Mouse (Mus musculus): ENCODE results near the gene Tbc1d12. TPM values are rescaled to one million over a fixed set of nuclear protein-coding genes. Genes with fewer than 3 reads are reported as not detected.

Gene Tbc1d12
- polyA plus RNA-seq, 1 experiment, result 0.46 TPM

DNA sequence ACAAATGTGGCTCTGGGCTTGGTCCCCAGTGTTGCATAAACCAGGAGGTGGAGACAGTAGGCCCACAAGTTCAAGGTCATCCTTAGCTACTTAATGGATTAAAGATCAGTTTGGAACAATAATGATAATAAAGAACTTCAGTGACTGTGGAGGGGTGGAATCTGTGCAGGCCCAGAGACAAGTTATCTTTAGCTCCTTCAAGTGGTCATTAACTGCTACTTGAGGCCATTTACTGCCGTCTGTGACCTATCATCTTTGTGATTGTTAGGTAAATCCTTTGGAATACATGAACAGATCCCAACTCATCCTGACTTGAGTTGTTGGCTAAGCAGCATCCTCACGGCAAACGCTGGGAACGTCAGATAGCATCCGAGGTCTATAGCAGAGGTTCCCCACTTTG, 66.1 kb downstream of the Tbc1d12 start:
- H3K9me3 ChIP-seq, result no peaks in the 10 kb centered on the region
- H3K4me3 ChIP-seq (replicated peaks), result no peak overlapping the region
- H3K27me3 ChIP-seq (replicated peaks), result no peaks in the 10 kb centered on the region
- TF ChIP-seq FLI1 (IDR thresholded peaks at IDR 0.05; ENCODE audit: low read length) (no peak), GATA1 (IDR thresholded peaks at IDR 0.05; ENCODE audit: borderline replicate concordance, low read length) (no peak)
- H3K36me3 ChIP-seq (replicated peaks; ENCODE audit: low read length), result no peaks in the 10 kb centered on the region
- H3K4me1 ChIP-seq, result no peaks in the 10 kb centered on the region

DNA sequence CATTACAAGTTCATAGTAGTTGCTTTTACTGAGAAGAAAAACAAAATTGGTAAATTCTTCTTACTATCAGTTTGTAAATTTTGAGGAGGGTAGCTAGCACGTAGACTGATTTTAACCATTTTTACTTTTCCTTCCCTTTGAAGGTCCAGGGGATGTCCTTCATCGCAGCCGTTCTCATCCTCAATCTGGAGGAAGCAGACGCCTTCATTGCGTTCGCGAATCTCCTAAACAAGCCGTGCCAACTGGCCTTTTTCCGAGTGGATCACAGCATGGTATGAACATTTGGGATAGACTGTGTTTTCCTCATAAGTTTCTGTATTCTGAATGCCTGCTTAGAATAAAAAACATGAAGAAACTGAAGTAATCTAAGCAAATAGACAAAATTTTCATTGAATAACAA, 77.4 kb downstream of the Tbc1d12 start:
- H3K36me3 ChIP-seq (replicated peaks; ENCODE audit: low read length), result peaks cover 3% of the 10 kb centered on the region
- no peak for TF ChIP-seq FLI1 (IDR thresholded peaks at IDR 0.05; ENCODE audit: low read length)
- no peak for TF ChIP-seq GATA1 (IDR thresholded peaks at IDR 0.05; ENCODE audit: borderline replicate concordance, low read length)
- peaks cover 17% of the 10 kb centered on the region for H3K4me1 ChIP-seq
- H3K4me3 ChIP-seq (replicated peaks), result no peak overlapping the region
- no peaks in the 10 kb centered on the region for H3K9me3 ChIP-seq
- no peaks in the 10 kb centered on the region for H3K27me3 ChIP-seq (replicated peaks)

GRCm38 (mm10) chr19:38914926-38915325, 78.5 kb downstream of the Tbc1d12 start:
- no peaks in the 10 kb centered on the region for H3K27me3 ChIP-seq (replicated peaks)
- H3K4me3 ChIP-seq (replicated peaks), result no peak overlapping the region
- H3K36me3 ChIP-seq (replicated peaks; ENCODE audit: low read length), result peaks cover 3% of the 10 kb centered on the region
- TF ChIP-seq GATA1 (IDR thresholded peaks at IDR 0.05; ENCODE audit: borderline replicate concordance, low read length) (no peak), FLI1 (IDR thresholded peaks at IDR 0.05; ENCODE audit: low read length) (no peak)
- peaks cover 7% of the 10 kb centered on the region for H3K4me1 ChIP-seq
- H3K9me3 ChIP-seq, result no peaks in the 10 kb centered on the region

- no peaks in the 10 kb centered on the region for H3K27me3 ChIP-seq (replicated peaks)
- H3K9me3 ChIP-seq, result no peaks in the 10 kb centered on the region
- no peak overlapping the region for H3K4me3 ChIP-seq (replicated peaks)
- H3K4me1 ChIP-seq, result peaks cover under 1% of the 10 kb centered on the region; the same call in 1 of the 2 replicates
- no peak for TF ChIP-seq GATA1 (IDR thresholded peaks at IDR 0.05; ENCODE audit: borderline replicate concordance, low read length)
- TF ChIP-seq FLI1 (IDR thresholded peaks at IDR 0.05; ENCODE audit: low read length), result no peak
- H3K36me3 ChIP-seq (replicated peaks; ENCODE audit: low read length), result peaks cover 3% of the 10 kb centered on the region
Measured at GRCm38 (mm10) chr19:38915677-38916076, 79.3 kb downstream of the Tbc1d12 start.

DNA sequence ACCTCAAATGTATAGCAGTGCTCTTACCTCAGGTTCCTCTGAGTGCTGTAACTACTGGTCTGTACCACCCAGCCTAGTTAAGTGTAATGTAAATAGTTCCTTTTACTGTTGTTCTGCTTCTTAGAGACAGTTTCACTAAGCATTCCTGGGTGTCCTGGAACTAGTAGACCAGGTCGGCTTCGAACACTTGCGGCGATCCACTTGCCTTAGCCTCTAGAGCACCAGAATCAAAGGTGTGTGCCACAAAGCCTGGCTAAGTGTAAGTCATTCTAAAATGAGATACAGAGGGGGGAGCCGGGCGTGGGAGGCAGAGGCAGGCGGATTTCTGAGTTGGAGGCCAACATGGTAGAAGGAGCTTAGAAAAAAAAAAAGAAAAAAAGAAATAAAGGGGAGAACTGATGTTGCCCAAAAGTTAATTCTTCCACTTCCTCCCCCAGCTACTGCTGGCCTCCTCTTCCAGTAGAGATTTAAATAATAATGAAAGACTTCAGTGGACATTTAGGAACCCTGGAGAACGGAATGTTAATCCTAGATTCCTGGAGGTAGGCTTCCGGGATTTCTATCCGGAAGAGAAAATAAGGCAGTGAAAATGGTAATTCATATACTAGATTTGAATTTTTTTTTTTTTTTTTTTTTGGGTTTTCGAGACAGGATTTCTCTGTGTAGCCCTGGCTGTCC, 92.2 kb downstream of the Tbc1d12 start:
- no peaks in the 10 kb centered on the region for H3K9me3 ChIP-seq
- H3K27me3 ChIP-seq (replicated peaks), result peaks cover 1% of the 10 kb centered on the region
- no peak for TF ChIP-seq FLI1 (IDR thresholded peaks at IDR 0.05; ENCODE audit: low read length)
- TF ChIP-seq GATA1 (IDR thresholded peaks at IDR 0.05; ENCODE audit: borderline replicate concordance, low read length), result no peak
- H3K4me3 ChIP-seq (replicated peaks), result no peak overlapping the region
- H3K36me3 ChIP-seq (replicated peaks; ENCODE audit: low read length), result peaks cover 5% of the 10 kb centered on the region
- peaks cover 21% of the 10 kb centered on the region for H3K4me1 ChIP-seq

DNA sequence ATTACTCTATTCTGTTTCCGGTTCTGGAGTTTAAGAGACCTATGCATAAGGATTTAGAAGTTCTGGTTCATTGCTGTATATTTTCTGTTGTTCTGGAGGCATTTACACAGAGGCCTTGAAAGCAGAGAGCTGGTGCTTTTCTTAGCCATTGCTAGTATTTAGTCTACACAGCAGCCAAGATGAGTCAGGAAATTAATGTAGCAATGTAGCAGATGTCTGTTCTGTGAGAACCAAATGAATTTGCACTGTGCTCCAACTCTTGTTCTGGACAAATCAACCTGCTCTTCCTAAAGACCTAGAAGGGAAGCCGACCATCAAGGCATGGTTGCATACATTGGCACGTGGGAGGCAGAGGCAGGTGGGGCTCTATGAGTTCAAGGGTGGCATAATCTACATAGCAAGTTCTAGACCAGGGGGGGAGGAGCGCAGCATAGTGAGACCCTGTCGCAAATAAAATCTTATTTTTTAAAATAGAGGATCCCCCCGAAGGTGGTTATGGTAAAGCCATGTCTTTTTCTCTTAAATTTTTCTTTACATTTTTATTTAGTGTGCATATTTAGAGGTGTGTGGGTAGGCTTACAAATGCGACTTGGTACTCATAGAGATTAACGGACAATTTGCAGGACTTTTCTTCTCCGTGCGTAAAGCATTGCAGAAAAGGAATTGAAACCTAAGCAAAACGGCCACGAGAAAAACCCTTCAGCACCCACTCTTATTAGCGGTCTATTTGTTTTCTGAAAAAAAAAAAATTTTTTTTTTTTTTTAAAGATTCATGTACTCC, 93.3 kb downstream of the Tbc1d12 start:
- Histone ChIP-seq H3K36me3 (replicated peaks; ENCODE audit: low read length) (peaks cover 14% of the 10 kb centered on the region), H3K4me1 (peaks cover 21% of the 10 kb centered on the region), H3K27me3 (replicated peaks) (peaks cover 1% of the 10 kb centered on the region), H3K4me3 (replicated peaks) (peak overlapping the region; percentile 96), H3K9me3 (no peaks in the 10 kb centered on the region)
- TF ChIP-seq GATA1 (IDR thresholded peaks at IDR 0.05; ENCODE audit: borderline replicate concordance, low read length) (no peak), FLI1 (IDR thresholded peaks at IDR 0.05; ENCODE audit: low read length) (no peak)

GRCm38 (mm10) chr19:38930252-38930787, 93.9 kb downstream of the Tbc1d12 start:
- Histone ChIP-seq H3K36me3 (replicated peaks; ENCODE audit: low read length) (peaks cover 14% of the 10 kb centered on the region), H3K9me3 (no peaks in the 10 kb centered on the region), H3K4me1 (peaks cover 21% of the 10 kb centered on the region), H3K27me3 (replicated peaks) (peaks cover 1% of the 10 kb centered on the region), H3K4me3 (replicated peaks) (peak overlapping the region; percentile 96)
- TF ChIP-seq FLI1 (IDR thresholded peaks at IDR 0.05; ENCODE audit: low read length), result no peak
- TF ChIP-seq GATA1 (IDR thresholded peaks at IDR 0.05; ENCODE audit: borderline replicate concordance, low read length), result no peak

DNA sequence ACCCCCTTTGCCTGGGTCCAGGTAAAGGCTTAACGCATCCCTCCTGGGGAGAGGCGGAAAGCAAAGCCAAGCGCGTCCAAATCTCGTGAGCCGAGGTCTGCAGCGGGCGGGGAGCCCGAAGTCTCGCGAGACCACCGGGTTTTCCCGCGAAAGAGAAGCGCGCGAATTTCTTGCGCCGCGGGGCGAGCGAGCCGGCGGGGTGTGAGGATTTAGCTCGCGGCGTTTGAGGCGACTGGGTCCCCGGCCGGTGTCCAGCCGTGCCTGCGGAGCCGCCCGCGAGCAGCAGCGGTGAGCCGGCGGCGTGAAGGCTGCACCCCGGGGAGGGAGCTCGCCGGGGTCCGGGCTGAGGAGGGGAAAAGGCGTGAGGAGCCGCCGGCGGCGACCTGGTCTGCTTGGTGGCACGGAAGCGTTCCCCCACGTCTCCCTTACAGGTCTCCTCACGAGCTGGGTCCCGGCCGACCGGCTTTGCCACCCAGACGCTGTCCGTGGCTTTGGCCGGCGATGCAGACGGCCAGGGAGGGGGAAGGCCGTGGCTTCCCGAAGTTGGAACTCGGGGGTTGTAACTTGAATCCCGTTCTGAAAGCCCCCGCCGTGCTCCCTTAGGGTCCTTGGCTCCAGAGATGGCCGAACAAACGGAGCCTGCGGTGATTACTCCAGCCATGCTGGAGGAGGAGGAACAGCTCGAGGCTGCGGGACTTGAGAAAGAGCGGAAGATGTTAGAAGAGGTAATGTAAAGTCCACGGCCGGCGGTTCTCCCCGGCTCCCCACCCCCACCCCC, 94.6 kb downstream of the Tbc1d12 start, which contains the start of gene Hells:
TSS of gene Hells (plus strand) at position 128 of the 778 bp plus-strand sequence.
- Histone ChIP-seq H3K27me3 (replicated peaks) (no peaks in the 10 kb centered on the region), H3K9me3 (no peaks in the 10 kb centered on the region), H3K4me3 (replicated peaks) (peak within 1 kb of the TSS; percentile 96), H3K36me3 (replicated peaks; ENCODE audit: low read length) (peaks cover 18% of the 10 kb centered on the region), H3K4me1 (peaks cover 21% of the 10 kb centered on the region)
- TF ChIP-seq FLI1 (IDR thresholded peaks at IDR 0.05; ENCODE audit: low read length) (no peak; the same call in 1 of the 2 replicates), GATA1 (IDR thresholded peaks at IDR 0.05; ENCODE audit: borderline replicate concordance, low read length) (no peak)

DNA sequence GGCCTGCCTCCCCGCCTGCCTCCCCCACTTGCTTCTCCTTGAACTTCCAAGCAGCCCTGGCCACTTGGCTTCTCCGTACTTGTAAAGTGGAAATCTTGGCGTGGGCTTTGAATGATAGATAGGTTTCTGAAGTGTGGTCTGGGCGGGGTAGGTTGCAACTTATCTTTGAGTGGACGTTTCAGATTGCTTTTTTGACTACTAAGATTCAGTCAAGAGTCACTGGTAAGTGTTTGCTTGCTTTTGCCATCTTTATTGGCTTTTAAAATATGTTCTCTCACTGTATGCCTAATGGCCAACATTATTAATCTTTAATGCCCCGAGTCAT, 95.1 kb downstream of the Tbc1d12 start:
- Histone ChIP-seq H3K27me3 (replicated peaks) (no peaks in the 10 kb centered on the region), H3K36me3 (replicated peaks; ENCODE audit: low read length) (peaks cover 21% of the 10 kb centered on the region)
- TF ChIP-seq GATA1 (IDR thresholded peaks at IDR 0.05; ENCODE audit: borderline replicate concordance, low read length) (no peak), FLI1 (IDR thresholded peaks at IDR 0.05; ENCODE audit: low read length) (no peak)

More for the DNA sequence above, 95.1 kb downstream of the Tbc1d12 start:
- peaks cover 21% of the 10 kb centered on the region for H3K4me1 ChIP-seq
- H3K9me3 ChIP-seq, result no peaks in the 10 kb centered on the region
- H3K4me3 ChIP-seq (replicated peaks), result peak overlapping the region; percentile 96
